Mouse (Mus musculus): Measurements from ENCODE around the gene Sncb.

Sncb gene

DNA sequence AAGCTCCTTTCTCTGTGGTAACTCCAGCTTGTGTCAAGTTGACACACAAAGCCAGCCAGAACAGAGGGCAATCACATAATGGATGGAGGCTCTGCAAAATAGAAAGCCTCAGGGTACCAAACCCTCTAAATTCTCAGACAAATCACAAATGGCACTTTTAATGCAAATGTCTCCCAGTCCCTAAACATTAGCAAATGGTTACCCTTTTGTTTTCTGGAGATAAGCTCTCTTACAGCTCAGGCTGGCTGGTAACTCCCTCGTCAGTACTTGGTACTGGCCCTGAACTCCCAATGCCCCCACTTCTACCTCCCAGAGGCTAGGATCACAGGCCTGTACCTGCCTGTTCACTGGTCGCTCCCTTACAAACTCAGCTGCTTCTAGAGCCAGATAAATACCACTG, 16.8 kb upstream of the Sncb start:
- DNase-seq (ENCODE audit: low read depth, low spot score): no peak

DNA sequence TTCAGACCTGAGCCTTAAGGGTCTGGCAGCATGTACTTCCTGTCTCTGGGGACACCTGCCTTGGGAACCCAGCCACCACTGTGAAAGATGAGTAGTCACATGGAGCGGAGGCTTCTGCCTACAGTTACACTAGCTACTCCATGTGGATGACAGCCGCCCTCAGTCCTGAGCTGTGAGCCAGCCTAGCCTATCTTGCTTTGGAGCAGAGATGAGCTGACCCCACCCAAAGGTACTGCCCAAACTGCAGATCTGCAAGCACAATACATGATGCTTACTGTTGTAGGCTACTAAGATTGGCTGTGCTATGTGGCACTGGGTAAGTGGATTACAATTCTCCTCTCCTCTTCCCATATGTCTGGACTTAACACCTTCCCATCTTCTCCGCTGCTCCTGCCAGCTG, 14.7 kb upstream of the Sncb start:
- no peak for DNase-seq (ENCODE audit: low read depth, low spot score)

DNA sequence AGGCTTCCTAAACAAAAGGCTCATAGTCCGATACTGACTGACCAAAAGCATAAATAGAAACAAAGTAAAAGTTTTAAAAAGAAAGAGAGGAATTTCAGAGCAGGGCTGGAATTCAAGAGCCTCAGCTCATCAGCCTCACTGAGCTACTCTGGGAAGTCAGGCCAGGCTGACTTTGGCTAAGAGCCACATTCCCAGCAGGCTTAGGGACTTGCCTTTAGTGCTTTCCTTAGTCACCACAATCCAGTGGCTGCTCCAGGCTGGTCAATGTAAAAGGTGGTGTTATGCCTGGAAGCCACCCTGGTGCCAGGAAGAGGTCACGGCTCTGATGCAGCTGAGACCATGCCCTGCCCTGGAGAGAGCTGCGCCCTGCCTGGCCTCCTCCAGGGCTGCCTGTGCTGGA, 14.2 kb upstream of the Sncb start:
- no peak for DNase-seq (ENCODE audit: low read depth, low spot score)

DNA sequence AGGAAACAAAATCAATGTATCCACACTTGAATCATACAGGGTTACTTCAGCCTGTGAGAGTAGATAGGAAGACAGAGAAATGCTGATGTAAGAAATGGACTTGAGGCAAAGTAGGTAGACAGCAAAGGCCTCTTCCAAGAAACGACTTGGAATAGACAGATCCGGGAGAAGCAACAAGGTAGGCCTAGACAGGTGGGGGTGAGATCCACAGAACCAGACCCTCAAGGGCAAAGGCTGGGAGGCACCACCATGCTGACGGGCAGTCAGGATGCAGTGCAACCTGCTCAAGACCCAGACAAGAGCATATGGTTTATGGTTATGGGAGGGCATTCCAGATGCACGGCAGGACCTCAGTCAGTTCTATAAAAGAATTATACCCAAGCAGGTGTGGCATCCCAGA, 617 bp upstream of the Sncb start:
- no peak for DNase-seq (ENCODE audit: low read depth, low spot score)

DNA sequence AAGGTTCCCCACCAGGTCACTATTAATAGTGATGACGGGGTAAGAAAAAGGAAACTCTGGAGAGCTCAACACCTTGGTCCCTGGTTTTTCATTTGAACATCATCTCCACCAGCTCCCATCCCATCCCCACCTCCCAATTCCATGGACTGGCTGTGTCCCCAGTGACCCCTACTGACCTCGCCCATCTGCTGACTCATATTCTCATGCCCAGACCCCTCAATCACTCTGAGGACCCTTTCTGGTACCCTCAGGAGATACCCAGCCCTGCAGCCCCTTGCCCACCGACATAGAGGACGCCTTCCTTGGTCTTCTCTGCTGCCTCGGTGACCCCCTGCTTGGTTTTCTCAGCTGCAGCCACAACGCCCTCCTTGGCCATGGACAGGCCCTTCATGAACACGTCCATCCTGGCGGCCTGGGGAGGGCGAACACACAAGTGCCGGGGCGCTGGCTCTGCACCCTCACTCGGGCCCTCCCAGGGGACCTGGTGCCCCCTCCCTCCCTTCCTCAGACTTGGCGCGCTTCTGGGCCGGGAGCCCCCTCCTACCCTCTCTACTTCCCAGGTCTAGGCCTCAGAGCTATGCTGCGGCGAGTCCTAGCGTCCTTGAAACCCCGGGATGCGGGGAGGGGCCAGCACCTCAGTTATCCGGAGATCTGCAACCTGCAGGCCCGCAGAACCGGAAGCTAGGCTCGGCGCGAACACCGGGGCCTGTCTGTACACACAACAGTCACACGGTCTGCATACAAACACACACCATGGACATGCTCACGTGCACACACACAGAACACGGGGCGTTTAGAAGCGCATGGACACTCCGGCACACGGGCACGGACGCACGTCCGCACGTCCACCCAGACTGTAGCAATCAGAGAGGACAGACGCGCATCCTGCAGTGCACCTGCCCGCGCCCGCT, 859 bp downstream of the Sncb start:
- DNase-seq (ENCODE audit: low read depth, low spot score): peak; percentile 17

DNA sequence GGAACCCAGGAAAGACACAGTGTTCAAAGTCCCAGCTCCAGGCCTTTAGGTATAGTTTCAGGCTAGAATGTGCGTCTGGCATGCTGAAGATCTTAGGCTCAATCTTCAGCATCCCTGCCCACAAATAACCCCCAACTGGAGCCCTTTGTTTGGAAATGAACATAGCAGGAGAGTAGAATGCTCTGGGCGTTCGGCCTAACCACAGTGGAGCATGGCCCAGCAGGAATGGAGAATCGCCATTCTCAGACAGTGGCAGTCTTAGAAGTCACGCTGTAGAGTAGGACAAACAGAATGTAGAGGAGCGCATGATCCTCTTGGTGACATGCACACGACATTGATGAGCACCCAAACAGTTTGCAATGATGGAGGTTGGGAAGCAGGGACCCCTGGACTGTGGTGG, 5.5 kb downstream of the Sncb start:
- DNase-seq (ENCODE audit: low read depth, low spot score): no peak

DNA sequence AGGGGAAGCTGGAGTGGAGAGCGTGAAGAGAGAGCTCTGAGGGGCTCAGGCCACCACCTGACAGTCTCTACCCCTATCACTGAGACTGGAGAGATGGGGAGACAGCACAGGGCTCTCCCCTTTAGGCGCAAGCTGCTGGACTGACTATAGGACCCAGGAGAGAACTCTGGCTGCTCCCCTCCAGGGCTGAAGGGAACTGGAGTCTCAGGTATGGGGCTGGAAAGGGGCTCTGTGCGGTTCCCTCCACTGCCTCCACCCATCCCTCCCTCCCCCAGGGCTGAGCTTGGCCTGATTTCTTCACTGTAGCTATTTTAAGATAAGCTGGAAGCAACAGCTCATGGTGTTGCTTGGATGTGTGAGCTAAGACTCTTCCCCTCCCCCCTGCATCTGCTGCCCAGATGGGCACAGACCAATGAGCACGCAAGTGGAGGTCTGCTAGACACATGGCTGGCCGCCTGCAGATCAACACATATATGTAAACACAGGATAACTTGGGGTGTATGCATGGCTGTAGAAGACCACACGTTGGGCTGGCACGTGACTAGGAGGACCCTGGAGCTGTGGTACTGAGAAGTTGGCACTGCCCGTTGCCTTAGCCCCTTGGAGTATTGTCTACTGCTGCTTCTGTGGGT, 6.1 kb downstream of the Sncb start:
- DNase-seq (ENCODE audit: low read depth, low spot score): no peak

DNA sequence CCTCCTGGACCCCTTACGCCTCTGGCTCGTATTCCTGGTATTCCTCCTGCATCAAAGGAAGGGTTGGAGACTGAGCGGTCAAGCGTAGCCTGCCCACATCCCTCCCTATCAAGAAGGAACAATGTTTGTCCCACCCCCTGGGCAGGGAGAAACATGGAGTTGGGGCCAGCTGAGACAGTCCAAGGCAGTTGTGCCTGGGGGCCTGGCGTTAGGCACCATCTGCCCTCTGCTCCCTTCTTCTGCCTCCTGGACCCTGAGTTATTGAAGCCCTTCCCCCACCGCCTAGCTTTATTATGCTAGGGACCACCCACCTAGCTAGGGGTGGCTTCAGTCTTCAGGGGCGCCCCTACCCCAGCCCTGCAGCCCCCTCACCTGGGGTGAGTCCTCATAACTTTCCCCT, 6.9 kb downstream of the Sncb start:
- DNase-seq (ENCODE audit: low read depth, low spot score): no peak

DNA sequence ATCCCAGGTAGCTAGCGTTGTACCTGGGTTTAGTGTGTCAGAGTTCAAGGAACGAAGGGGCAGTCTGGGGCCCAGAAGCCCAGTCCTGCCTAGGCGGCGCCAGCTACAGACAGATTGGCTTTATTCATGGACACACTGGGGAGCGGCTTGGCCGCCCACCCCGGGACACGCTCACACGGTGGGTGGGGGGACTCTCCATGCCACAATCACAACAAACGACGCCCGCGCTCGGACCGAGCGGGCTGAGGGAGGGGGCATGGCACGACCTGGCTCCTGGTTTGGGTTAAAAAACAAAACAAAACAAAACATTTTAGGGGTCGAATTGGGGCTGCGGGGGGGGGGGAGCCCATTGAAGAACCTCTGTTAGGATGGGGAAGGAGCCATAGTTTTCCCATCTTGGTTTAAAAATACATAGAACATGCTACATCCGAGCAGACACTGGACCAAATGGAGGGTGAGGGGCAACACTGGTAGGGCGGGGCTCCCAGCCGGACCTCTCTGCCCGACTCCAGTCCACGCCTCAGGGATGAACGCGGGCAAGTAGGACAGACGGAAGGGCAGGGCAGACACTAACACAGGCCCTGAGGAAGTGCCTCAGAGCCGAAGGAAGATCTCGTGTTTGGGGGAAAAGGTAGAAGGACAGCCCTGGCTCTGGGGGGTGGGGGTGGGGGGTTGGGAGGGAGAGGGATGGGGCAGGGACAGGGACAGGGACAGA, 7.5 kb downstream of the Sncb start:
- DNase-seq (ENCODE audit: low read depth, low spot score): no peak

DNA sequence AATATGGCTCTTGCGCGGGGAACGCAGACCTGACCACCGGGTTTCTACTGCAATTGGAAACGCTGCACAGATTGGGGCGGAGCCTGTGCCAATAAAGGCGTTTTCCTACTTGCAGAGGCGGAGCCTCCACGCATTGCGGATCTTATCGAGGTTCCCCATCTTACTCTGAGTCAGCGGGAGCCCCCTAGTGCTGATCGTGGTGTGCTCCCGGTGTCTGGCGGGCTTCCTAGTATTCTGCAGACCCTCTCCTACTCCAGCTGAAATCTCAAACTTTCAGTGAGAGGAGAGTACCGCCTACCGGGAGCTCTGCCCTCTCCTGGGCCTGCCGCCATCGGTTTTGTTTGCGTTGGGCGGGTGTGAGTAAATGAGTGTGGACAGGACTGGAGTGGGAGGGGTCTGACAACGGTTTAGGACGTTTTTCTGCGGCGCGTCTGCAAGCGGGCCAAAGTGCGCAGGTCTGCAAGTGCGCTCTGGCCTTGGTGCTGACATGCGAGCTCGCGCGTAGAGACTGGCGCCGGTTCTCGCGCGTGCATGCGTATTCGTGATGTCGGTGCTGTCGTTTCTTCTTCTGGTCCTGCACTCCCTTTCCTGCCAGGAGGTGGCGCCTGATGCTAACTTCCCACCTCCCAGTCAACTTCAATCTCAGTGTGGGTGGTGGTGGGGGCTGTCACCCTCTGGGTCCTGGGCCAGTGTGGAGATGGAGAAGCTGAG, 8.2 kb downstream of the Sncb start:
- DNase-seq (ENCODE audit: low read depth, low spot score): peak; percentile 73

DNA sequence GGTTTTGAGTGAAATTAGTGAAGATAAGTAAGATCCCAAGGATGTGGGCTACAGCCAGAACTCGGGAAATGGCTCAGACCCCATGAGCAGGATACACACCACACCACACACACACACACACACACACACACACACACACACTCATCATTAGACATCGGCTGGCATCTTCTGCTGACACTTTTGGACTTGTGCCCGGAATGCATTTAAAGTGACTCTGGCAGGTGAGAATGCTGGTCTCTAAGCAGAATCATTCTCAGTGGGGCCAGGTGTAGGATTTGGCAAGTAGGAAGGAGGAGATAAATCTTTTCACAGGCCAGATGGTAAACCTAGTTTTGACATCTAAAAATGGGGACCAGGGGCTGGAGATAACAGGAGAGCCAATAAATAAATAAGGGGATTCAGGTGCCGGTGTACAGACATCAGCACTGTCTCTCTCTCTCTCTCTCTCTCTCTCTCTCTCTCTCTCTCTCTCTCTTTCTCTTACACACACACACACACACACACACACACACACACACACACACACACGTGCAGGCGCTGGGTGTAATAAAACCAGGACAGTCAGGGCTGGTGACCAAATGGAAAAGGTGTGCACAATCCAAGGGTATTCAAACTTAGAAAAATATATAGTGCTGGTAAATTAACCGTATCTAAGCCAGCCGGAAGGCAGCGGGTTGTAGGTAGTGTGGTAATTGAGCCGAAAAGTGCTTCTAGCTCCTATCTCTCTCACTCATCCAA, 9.1 kb downstream of the Sncb start:
- no peak for DNase-seq (ENCODE audit: low read depth, low spot score)

DNA sequence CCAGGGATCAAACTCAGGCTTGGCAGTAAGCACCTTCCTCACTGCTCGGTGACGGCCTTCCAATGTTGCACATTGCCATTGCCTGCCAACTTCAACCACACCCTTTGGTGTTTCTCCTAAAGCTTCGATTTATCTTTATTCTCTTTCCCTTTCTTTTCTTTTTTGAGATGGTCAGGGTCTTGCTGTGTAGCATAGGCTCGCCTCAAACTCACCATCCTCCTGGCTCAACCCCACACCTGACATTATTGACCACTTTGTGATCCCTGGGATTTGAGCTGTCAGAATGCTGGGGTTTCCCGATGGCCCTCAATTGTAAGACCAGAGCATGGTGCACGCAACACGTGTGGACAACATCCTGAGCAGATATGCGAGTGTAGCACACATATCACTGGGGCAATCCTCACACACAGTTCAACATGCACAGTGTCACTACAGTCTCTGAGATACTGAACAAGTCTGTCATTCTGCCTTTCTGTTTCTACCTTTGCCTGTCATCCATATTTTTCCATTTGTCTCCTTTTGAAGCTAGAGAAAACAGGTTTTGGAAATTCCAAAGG, 10.2 kb downstream of the Sncb start:
- DNase-seq (ENCODE audit: low read depth, low spot score): no peak

DNA sequence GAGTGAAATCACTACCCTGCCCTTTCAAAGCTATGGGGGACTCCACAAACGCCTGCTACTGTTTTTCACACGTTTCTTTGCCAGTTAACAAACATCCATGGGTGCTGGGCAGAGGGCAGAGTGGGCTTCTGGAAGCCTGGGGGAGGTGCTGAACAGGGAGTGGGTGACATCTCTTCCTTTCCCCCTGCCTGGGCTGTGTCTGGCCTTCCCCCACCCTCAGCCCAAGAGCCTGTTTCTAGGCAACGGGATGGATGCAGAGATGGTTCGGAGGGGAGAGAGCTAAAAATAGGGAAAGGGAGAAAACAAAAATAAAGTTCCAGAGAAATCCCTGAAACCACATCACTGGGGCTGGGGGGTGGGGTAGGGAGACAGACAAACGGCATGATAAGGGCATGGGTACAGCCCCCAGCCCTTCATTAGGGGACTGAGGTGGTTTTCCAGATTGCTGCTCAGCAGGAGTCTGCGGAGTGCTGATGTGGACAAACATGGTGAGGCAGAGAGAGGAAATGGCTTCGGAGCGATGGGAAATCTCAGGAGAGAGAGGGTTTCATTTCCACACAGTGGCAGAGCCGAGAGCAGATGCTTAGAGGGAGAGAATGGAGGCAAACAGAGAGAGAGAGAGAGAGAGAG, 11.1 kb downstream of the Sncb start:
- DNase-seq (ENCODE audit: low read depth, low spot score): no peak

DNA sequence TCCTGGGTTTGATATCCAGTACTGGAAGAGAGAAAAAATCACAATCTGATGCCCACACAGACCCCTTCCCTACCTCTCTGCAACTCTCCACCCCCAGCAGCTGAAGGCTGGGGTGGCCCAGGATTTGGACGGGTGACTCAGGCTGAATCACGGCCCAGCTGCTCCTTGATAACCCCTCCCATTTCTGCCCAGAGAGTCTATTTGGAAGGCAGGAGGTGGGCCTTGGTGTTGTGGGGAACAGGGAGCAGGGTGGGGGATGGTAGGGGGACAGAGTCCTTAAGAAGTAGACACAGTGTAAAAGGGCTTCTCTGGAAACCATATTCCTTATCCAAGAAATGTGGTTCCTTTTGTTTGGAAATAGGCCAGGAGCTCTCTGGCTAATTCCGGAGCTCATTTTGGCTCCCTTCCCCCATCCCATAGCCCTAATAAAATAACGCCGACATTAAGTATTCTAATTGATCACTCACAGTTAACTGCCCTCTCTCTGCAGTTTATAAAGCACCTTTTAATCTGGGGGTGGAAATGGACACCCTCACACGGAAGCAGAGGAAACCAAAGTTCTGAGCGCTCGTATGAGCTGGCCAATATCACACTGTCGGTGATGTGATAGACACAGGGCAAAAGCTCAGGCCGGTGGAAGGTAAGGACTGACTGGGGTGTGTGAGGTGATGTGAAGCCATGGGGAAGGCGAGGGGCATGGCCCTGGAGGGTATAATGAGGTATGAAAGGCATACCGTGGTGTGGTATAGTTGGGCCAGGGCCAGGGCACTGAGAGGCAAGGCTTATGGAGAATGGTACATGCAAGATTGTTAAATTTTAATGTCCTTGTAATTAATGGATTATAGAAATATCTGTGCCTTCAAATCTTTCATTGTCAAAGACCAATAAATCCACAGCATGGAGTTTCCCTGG, 12.0 kb downstream of the Sncb start:
- DNase-seq (ENCODE audit: low read depth, low spot score): no peak

DNA sequence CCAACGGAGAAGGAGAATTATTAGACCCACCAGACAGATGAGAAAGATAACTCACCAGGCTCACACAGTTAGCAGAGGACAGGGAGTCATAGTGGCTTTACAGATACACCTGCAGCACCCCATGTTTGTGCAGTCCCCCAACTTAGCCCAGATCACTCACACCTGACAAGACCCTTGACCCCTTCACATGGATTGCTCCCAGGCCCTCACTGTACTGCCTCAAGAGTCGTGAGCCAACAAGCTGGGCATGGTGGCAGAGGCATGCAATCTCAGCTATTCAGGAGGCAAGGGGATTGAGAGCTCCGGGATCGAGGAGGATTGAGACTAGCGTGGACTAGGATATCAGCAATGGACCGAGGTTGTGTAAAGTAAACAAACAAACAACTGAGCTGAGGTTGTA, 12.7 kb downstream of the Sncb start:
- no peak for DNase-seq (ENCODE audit: low read depth, low spot score)

DNA sequence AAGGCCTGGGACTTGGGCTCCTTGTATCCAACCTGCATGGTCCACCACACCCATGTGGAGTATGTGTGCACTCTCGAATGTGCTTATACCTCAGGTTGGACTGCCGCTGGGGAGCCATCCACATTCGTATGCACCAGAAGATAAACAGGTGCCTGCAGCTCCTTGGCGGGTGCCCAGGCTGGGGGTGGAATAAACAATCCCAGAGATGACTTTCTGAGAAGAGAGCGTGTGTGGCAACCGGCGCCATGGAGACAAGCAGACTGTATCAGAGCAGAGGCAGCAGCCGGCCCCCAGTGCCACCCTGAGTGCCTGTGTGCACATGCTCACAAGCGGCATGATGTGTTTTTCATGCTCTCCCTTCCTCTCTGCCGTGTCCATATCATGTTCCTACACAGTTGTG, 13.7 kb downstream of the Sncb start:
- DNase-seq (ENCODE audit: low read depth, low spot score): no peak

DNA sequence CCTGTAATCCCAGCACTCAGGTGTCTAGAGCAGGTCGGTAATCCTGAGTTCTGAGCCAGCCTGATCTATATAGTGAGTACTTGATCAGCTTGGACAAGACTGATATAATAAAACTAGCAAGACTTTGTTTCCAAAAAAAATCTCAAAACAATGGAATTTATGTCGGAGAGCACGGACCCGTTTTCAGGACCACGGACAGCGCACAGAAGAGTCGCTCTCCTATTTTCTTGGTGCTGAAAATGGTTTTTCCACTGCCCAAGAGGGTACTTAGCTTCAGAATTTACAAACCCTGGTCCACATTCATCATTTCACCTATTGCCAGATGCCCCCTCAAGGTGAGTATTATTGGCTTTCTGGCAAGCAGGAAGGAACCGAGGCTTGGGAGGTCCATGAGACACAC, 15.7 kb downstream of the Sncb start:
- DNase-seq (ENCODE audit: low read depth, low spot score): peak; percentile 26

DNA sequence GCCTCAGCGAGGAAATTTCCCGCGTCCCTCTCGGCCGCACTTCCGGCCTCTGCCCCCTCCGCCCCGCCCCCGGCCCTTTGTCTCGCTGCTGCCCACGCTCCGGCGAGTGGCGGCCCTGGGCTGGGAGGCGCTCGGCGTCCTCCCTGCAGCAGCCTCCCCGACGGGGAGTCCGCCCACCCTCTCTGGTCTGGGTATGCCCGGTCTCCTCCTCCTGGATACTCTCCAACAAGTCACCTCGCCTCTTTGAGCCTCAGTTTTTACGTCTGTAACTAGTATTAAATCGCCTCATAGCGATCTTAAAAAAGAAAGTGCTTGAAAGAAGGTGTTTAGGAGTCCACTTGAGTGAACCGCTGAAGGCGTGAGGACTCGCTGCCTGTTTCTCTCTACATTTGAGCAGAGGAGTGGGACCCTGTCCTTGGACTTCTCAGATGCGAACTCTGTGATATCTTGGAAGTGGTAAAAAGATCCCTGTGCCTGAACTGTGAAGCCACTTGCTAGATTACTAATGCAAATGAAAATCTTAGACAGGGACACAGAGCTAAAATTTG, 16.5 kb downstream of the Sncb start, which contains the start of gene Gprin1:
Gene Gprin1, minus strand, starts transcription at position 11 of the 548 bp plus-strand sequence.
- no peak for DNase-seq (ENCODE audit: low read depth, low spot score)
